Mouse (Mus musculus): ENCODE data around the gene Large1.

GRCm38 (mm10) chr8:73323591-73323990 lies 29.7 kb downstream of the Large1 start:
- TF ChIP-seq POLR2A (IDR thresholded peaks at IDR 0.05; ENCODE audit: extremely low read depth, insufficient read depth, low read length) = no peak
- no peak for TF ChIP-seq CTCF (IDR thresholded peaks at IDR 0.05; ENCODE audit: low read depth, low read length)
